8 mouse cellular contexts compared by ENCODE assay signal in the genomic region with DNA sequence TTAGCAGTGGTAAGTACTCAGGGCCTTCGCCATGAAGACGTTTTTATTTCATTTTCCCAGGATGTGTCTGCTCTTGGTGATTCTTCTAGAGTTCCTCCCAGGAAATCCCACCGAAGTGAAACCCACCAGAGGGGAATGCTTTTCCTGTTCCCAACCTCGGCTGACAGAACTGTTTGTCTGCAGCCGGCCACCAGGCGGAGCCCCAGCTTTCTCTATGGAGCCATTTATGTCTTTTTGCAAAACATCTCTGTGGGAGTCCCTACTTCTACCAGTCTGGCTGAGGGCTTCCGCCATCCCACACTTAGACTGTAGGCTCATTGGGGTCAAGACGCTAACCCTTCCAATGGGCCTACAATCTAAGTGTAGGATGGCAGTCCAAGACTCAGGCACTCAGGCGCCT. TPM values are rescaled to one million over a fixed set of nuclear protein-coding genes. Genes with fewer than 3 reads are reported as not detected.
DNase-seq lines count a peak whose midpoint lies in the region; ATAC-seq lines count a peak whose summit lies in the region.

No protein-coding gene starts in this region.

- 9% methylated on average over 9 of the region's 9 CpGs for WGBS in heart, embryonic 15.5 days
- 12% methylated on average over 9 of the region's 9 CpGs for WGBS in liver, embryonic 13.5 days (ENCODE audit: insufficient replicate concordance)
- 11% methylated on average over 9 of the region's 9 CpGs for WGBS in neural tube, embryonic 13.5 days

- ATAC-seq in heart, embryonic 15.5 days (replicated peaks; ENCODE audit: insufficient number of reproducible peaks, insufficient read depth, low FRiP score, low read depth) = no peak
- ATAC-seq in liver, embryonic 13.5 days (ENCODE audit: low read depth) = no peak
- peak; percentile 80 for ATAC-seq in neural tube, embryonic 13.5 days (ENCODE audit: low read depth)

- H3K4me2 ChIP-seq in heart, embryonic 15.5 days = peak overlapping the region; percentile 73
- H3K4me2 ChIP-seq in liver, embryonic 13.5 days = peak overlapping the region; percentile 36
- H3K4me2 ChIP-seq in neural tube, embryonic 13.5 days = peak overlapping the region; percentile 58

- peaks cover 9% of the 10 kb centered on the region for H3K4me1 ChIP-seq in heart, embryonic 15.5 days (replicated peaks)
- no peaks in the 10 kb centered on the region for H3K4me1 ChIP-seq in liver, embryonic 13.5 days (replicated peaks)
- 0 out of 2 replicates have a peak, but pooled peaks cover 7% of the 10 kb centered on the region for H3K4me1 ChIP-seq in neural tube, embryonic 13.5 days (replicated peaks)

- H3K27ac ChIP-seq in heart, embryonic 15.5 days = no peak overlapping the region
- H3K27ac ChIP-seq in liver, embryonic 13.5 days = no peak overlapping the region
- no peak overlapping the region for H3K27ac ChIP-seq in neural tube, embryonic 13.5 days (replicated peaks)

- no peaks in the 10 kb centered on the region for H3K27me3 ChIP-seq in heart, embryonic 15.5 days
- no peaks in the 10 kb centered on the region for H3K27me3 ChIP-seq in liver, embryonic 13.5 days
- peaks cover 47% of the 10 kb centered on the region for H3K27me3 ChIP-seq in neural tube, embryonic 13.5 days

- no peaks in the 10 kb centered on the region for H3K36me3 ChIP-seq in heart, embryonic 15.5 days
- H3K36me3 ChIP-seq in liver, embryonic 13.5 days = no peaks in the 10 kb centered on the region
- H3K36me3 ChIP-seq in neural tube, embryonic 13.5 days = no peaks in the 10 kb centered on the region

- peak overlapping the region; percentile 27 for H3K9ac ChIP-seq in heart, embryonic 15.5 days
- no peak overlapping the region for H3K9ac ChIP-seq in liver, embryonic 13.5 days
- H3K9ac ChIP-seq in neural tube, embryonic 13.5 days = peak overlapping the region; percentile 62

- peak; percentile 24 for DNase-seq in CD4-positive helper T cell, adult 2 months (ENCODE audit: low read depth, low spot score)
- peak; percentile 80 for DNase-seq in adrenal gland, postnatal 14 days
- peak; percentile 14 for DNase-seq in fibroblast of lung, adult 2 months (ENCODE audit: low read depth)
- peak; percentile 89 for DNase-seq in kidney, postnatal 10 days
- peak; percentile 13 for DNase-seq in liver, embryonic 13.5 days
- DNase-seq in thymus, postnatal 10 days (ENCODE audit: low spot score in 2 of 2) = peak; percentile 32 to 51

- H3K4me3 ChIP-seq in heart, embryonic 15.5 days = peak overlapping the region; percentile 45
- H3K4me3 ChIP-seq in liver, embryonic 13.5 days (replicated peaks) = peak overlapping the region; percentile 16; the same call in 1 of the 2 replicates
- peak overlapping the region; percentile 37 for H3K4me3 ChIP-seq in neural tube, embryonic 13.5 days

- H3K9me3 ChIP-seq in heart, embryonic 15.5 days (replicated peaks) = no peaks in the 10 kb centered on the region
- no peaks in the 10 kb centered on the region for H3K9me3 ChIP-seq in liver, embryonic 13.5 days (replicated peaks)
- no peaks in the 10 kb centered on the region for H3K9me3 ChIP-seq in neural tube, embryonic 13.5 days

RNA-seq across cellular contexts. Expression of a gene that starts 31.8 kb away (rescaled TPM):
- 0.30 and 0.38 TPM in 2 replicates for total RNA-seq in adrenal gland, postnatal 14 days (2021)
- polyA plus RNA-seq in heart, embryonic 15.5 days (2015; fragmentation: Nextera tagmentation; extraction: Ambion mirVana) = 0.19 and 0.25 TPM in 2 replicates
- polyA plus RNA-seq in liver, embryonic 13.5 days (2015; fragmentation: Nextera tagmentation; extraction: Ambion mirVana) = 0.06 and 0.08 TPM in 2 replicates
- polyA plus RNA-seq in neural tube, embryonic 13.5 days (2015; fragmentation: Nextera tagmentation; extraction: Ambion mirVana) = 0.65 and 0.82 TPM in 2 replicates

RNA-seq across cellular contexts. Expression of a gene that starts 32.1 kb away (rescaled TPM):
- total RNA-seq in adrenal gland, postnatal 14 days (2021) = 60.8 and 61.8 TPM in 2 replicates
- polyA plus RNA-seq in heart, embryonic 15.5 days (2015; fragmentation: Nextera tagmentation; extraction: Ambion mirVana) = 12.4 and 12.5 TPM in 2 replicates
- polyA plus RNA-seq in liver, embryonic 13.5 days (2015; fragmentation: Nextera tagmentation; extraction: Ambion mirVana) = 0.46 and 0.53 TPM in 2 replicates
- 79.9 and 83.0 TPM in 2 replicates for polyA plus RNA-seq in neural tube, embryonic 13.5 days (2015; fragmentation: Nextera tagmentation; extraction: Ambion mirVana)

Comparison
In these comparisons a context has a peak if more than half of its experiments do, and no peak if none do; other contexts are left out.
1. DNase-seq: peak in every context shown above with its lines; median percentile 89 in kidney, postnatal 10 days; 80 in adrenal gland, postnatal 14 days; 42 in thymus, postnatal 10 days; 24 in CD4-positive helper T cell, adult 2 months; 14 in fibroblast of lung, adult 2 months; 13 in liver, embryonic 13.5 days.